Mouse (Mus musculus) mouse embryonic stem cell (cell line): Measurements from ENCODE around the gene Ctag2.

Experiments used
- in situ Hi-C, 2 experiments: fragments of 300-500 bp; cut with MboI; formaldehyde crosslinking; loops; 1 replicate in 1 of 2; 3 replicates in 1 of 2; pipeline ENCODE4 v1.14.3; 2019 to 2020; ENCODE audit warnings: low sequenced_read_pairs in 2 of 2, low pct_unique_long_range_greater_than_20kb in 1 of 2, mixed read lengths in 1 of 2; ENCODE audit not compliant: unreplicated experiment in 1 of 2

Gene Ctag2

GRCm38 (mm10) chrX:65047344-65047743, at the start of gene Ctag2:
Gene Ctag2, plus strand, starts transcription at chrX:65047644.
- in situ Hi-C loops = no loop called here
